Comparison of ENCODE assay signal across 9 mouse cellular contexts in genomic region chr11:87751491-87751966, GRCm38 (mm10). TPM values are rescaled to one million over a fixed set of nuclear protein-coding genes. Genes with fewer than 3 reads are reported as not detected.
DNase-seq lines count a peak whose midpoint lies in the region; ATAC-seq and TF ChIP-seq lines count a peak whose summit lies in the region.
"Had no signal": no experiment of that assay in that cellular context is flagged by ENCODE, and none has a peak within 500 bp of the region (broad histone marks: within the 10 kb centered on the region; RNA-seq: fewer than 3 reads in every experiment).

No protein-coding gene starts in this region.

- no peaks in the 10 kb centered on the region for H3K4me1 ChIP-seq in kidney, adult 2 months (ENCODE audit: control insufficient read depth, insufficient read depth, low read length)
- no peaks in the 10 kb centered on the region for H3K4me1 ChIP-seq in neural tube, embryonic 15.5 days

- DNase-seq in kidney, adult 2 months, result no peak
- no peak for DNase-seq in kidney, adult 9 months
- DNase-seq in lung, postnatal 4 days, result peak; percentile 59 to 62
- DNase-seq in thymus, postnatal 14 days, result peak; percentile 90
- no peak for DNase-seq in urinary bladder, postnatal 36 days (ENCODE audit: low spot score in 2 of 2)
- no peak for DNase-seq in kidney, postnatal 25 days

- H3K4me3 ChIP-seq in kidney, adult 2 months (ENCODE audit: insufficient read depth, low read depth, low read length), result no peak overlapping the region
- H3K4me3 ChIP-seq in neural tube, embryonic 15.5 days (replicated peaks), result no peak overlapping the region

- H3K36me3 ChIP-seq in kidney, adult 2 months (ENCODE audit: control insufficient read depth, insufficient read depth, low read length), result no peaks in the 10 kb centered on the region
- no peaks in the 10 kb centered on the region for H3K36me3 ChIP-seq in neural tube, embryonic 15.5 days

- no peak overlapping the region for H3K9ac ChIP-seq in neural tube, embryonic 15.5 days (replicated peaks)

- 71% methylated on average over 4 of the region's 4 CpGs for WGBS in kidney, adult 2 months
- WGBS in neural tube, embryonic 15.5 days, result 78% methylated on average over 4 of the region's 4 CpGs

- H3K4me2 ChIP-seq in neural tube, embryonic 15.5 days, result no peak overlapping the region

- no peak for TF ChIP-seq POLR2A in kidney, adult 2 months (IDR thresholded peaks at IDR 0.05; ENCODE audit: low read depth, low read length)

- ATAC-seq in hematopoietic stem cell, adult 5-6 weeks (replicated peaks in 1 of 2; ENCODE audit: insufficient read depth in 1 of 2, low FRiP score in 2 of 2, low TSS enrichment in 1 of 2, low read depth in 1 of 2, poor library complexity in 2 of 2, severe bottlenecking in 2 of 2), result peak; percentile 4 to 10; a peak in 2 of 4 replicates
- ATAC-seq in neural tube, embryonic 15.5 days (ENCODE audit: low FRiP score), result no peak
- ATAC-seq: hindbrain, postnatal 0 days had no signal

- no peaks in the 10 kb centered on the region for H3K9me3 ChIP-seq in neural tube, embryonic 15.5 days (replicated peaks)

- no peaks in the 10 kb centered on the region for H3K27me3 ChIP-seq in kidney, adult 2 months (replicated peaks; ENCODE audit: control insufficient read depth, insufficient read depth, low read length)
- H3K27me3 ChIP-seq in neural tube, embryonic 15.5 days (replicated peaks), result no peaks in the 10 kb centered on the region

- no peak for TF ChIP-seq CTCF in kidney, adult 2 months (conservative IDR thresholded peaks at IDR 0.05; ENCODE audit: insufficient read depth, insufficient read length, low read depth, low read length)

- H3K27ac ChIP-seq in kidney, adult 2 months (ENCODE audit: insufficient read depth, low read depth, low read length), result 0 out of 2 replicates have a peak overlapping the region, but pooled peaks have one; percentile 0
- H3K27ac ChIP-seq in neural tube, embryonic 15.5 days (replicated peaks), result no peak overlapping the region
- H3K27ac ChIP-seq: hindbrain, postnatal 0 days had no signal

RNA-seq across cellular contexts. Expression of gene Tspoap1, which starts 8.8 kb away (rescaled TPM):
- polyA plus RNA-seq in kidney, adult 2 months (2012; rRNA removed), result 3.1 and 4.2 TPM in 2 replicates
- 6.8 and 7.7 TPM in 2 replicates for total RNA-seq in hematopoietic stem cell, adult 5-6 weeks (2017)
- polyA plus RNA-seq in neural tube, embryonic 15.5 days (2015; fragmentation: Nextera tagmentation; extraction: Ambion mirVana), result 34.5 and 43.8 TPM in 2 replicates

RNA-seq across cellular contexts. Expression of gene Supt4a, which starts 14.2 kb away (rescaled TPM):
- 96.9 and 135 TPM in 2 replicates for polyA plus RNA-seq in kidney, adult 2 months (2012; rRNA removed)
- total RNA-seq in hematopoietic stem cell, adult 5-6 weeks (2017), result 61.7 and 69.9 TPM in 2 replicates
- polyA plus RNA-seq in neural tube, embryonic 15.5 days (2015; fragmentation: Nextera tagmentation; extraction: Ambion mirVana), result 129 and 144 TPM in 2 replicates

RNA-seq across cellular contexts. Expression of gene Mpo, which starts 41.9 kb away (rescaled TPM):
- polyA plus RNA-seq in kidney, adult 2 months (2012; rRNA removed), result 0.05 TPM in 1 of 2 replicates, not detected in the other
- total RNA-seq in hematopoietic stem cell, adult 5-6 weeks (2017), result 288 and 568 TPM in 2 replicates
- 0.51 and 2.5 TPM in 2 replicates for polyA plus RNA-seq in neural tube, embryonic 15.5 days (2015; fragmentation: Nextera tagmentation; extraction: Ambion mirVana)

Comparison
In these comparisons a context has a peak if more than half of its experiments do, and no peak if none do; other contexts are left out.
1. DNase-seq: peak in lung, postnatal 4 days (2 of 2) and thymus, postnatal 14 days (single experiment); none in kidney, adult 2 months (single experiment), kidney, adult 9 months (single experiment), urinary bladder, postnatal 36 days (0 of 2) and kidney, postnatal 25 days (0 of 2).